In genomic region chr13:113750766-113751165, GRCm38 (mm10) we compare ENCODE assay signal across 22 mouse cellular contexts. TPM values are rescaled to one million over a fixed set of nuclear protein-coding genes. Genes with fewer than 3 reads are reported as not detected.
DNase-seq lines count a peak whose midpoint lies in the region; ATAC-seq and TF ChIP-seq lines count a peak whose summit lies in the region.
"Had no signal": no experiment of that assay in that cellular context is flagged by ENCODE, and none has a peak within 500 bp of the region (broad histone marks: within the 10 kb centered on the region; RNA-seq: fewer than 3 reads in every experiment).

No protein-coding gene starts in this region.

- no peak for ATAC-seq in kidney, embryonic 16.5 days (ENCODE audit: low FRiP score, low TSS enrichment)
- ATAC-seq in liver, embryonic 11.5 days (replicated peaks; ENCODE audit: low FRiP score), result no peak
- ATAC-seq: forebrain, embryonic 14.5 days had no signal

- H3K27me3 ChIP-seq in kidney, adult 2 months (replicated peaks; ENCODE audit: control insufficient read depth, insufficient read depth, low read length), result no peaks in the 10 kb centered on the region
- no peaks in the 10 kb centered on the region for H3K27me3 ChIP-seq in kidney, embryonic 16.5 days (ENCODE audit: insufficient read depth, low read length)
- no peaks in the 10 kb centered on the region for H3K27me3 ChIP-seq in small intestine, adult 2 months (ENCODE audit: control insufficient read depth, insufficient read depth, low read length)
- H3K27me3 ChIP-seq in liver, embryonic 11.5 days (replicated peaks; ENCODE audit: control insufficient read depth, insufficient read depth, low read length), result no peaks in the 10 kb centered on the region
- H3K27me3 ChIP-seq: embryonic facial prominence, embryonic 13.5 days; embryonic facial prominence, embryonic 15.5 days; forebrain, embryonic 12.5 days had no signal

- H3K4me3 ChIP-seq in kidney, adult 2 months (ENCODE audit: insufficient read depth, low read depth, low read length), result no peak overlapping the region
- no peak overlapping the region for H3K4me3 ChIP-seq in kidney, embryonic 16.5 days (ENCODE audit: low read length)
- no peak overlapping the region for H3K4me3 ChIP-seq in small intestine, adult 2 months (ENCODE audit: low read depth, low read length)
- no peak overlapping the region for H3K4me3 ChIP-seq in liver, embryonic 11.5 days (ENCODE audit: low read depth, low read length)
- H3K4me3 ChIP-seq: embryonic facial prominence, embryonic 13.5 days; embryonic facial prominence, embryonic 15.5 days; erythroblast, embryonic 14.5 days; forebrain, embryonic 10.5 days; forebrain, embryonic 12.5 days had no signal

- no peak overlapping the region for H3K9ac ChIP-seq in kidney, embryonic 16.5 days (replicated peaks; ENCODE audit: low read length)
- H3K9ac ChIP-seq in liver, embryonic 11.5 days (ENCODE audit: low read depth, low read length), result no peak overlapping the region
- H3K9ac ChIP-seq: embryonic facial prominence, embryonic 13.5 days; embryonic facial prominence, embryonic 15.5 days; forebrain, embryonic 12.5 days had no signal

- peak overlapping the region; percentile 31; the same call in 1 of the 2 replicates for H3K27ac ChIP-seq in kidney, adult 2 months (ENCODE audit: insufficient read depth, low read depth, low read length)
- H3K27ac ChIP-seq in kidney, embryonic 16.5 days (ENCODE audit: low read length), result no peak overlapping the region
- H3K27ac ChIP-seq in small intestine, adult 2 months (ENCODE audit: insufficient read depth, low read depth, low read length), result peak overlapping the region; percentile 64; the same call in 1 of the 2 replicates
- no peak overlapping the region for H3K27ac ChIP-seq in liver, embryonic 11.5 days (ENCODE audit: low read depth, low read length)
- H3K27ac ChIP-seq: embryonic facial prominence, embryonic 13.5 days; embryonic facial prominence, embryonic 15.5 days; forebrain, embryonic 10.5 days; forebrain, embryonic 12.5 days had no signal

- TF ChIP-seq POLR2A in kidney, adult 2 months (IDR thresholded peaks at IDR 0.05; ENCODE audit: low read depth, low read length), result no peak
- TF ChIP-seq POLR2A in small intestine, adult 2 months (IDR thresholded peaks at IDR 0.05; ENCODE audit: low read depth, low read length), result no peak

- H3K9me3 ChIP-seq in kidney, embryonic 16.5 days (ENCODE audit: low read length), result no peaks in the 10 kb centered on the region
- H3K9me3 ChIP-seq in liver, embryonic 11.5 days (ENCODE audit: control insufficient read depth, low read length), result no peaks in the 10 kb centered on the region
- H3K9me3 ChIP-seq: embryonic facial prominence, embryonic 13.5 days; embryonic facial prominence, embryonic 15.5 days; forebrain, embryonic 10.5 days had no signal

- H3K4me2 ChIP-seq in kidney, embryonic 16.5 days (replicated peaks; ENCODE audit: low read depth, low read length), result no peak overlapping the region
- H3K4me2 ChIP-seq in liver, embryonic 11.5 days, result no peak overlapping the region
- H3K4me2 ChIP-seq: embryonic facial prominence, embryonic 13.5 days; embryonic facial prominence, embryonic 15.5 days; forebrain, embryonic 12.5 days had no signal

- DNase-seq in kidney, adult 2 months, result peak; percentile 79
- peak; percentile 75 for DNase-seq in kidney, adult 9 months
- DNase-seq in kidney, postnatal 4 days, result no peak
- no peak for DNase-seq in liver, embryonic 11.5 days (ENCODE audit: low spot score)
- DNase-seq: adrenal gland, adult 2 months; adrenal gland, postnatal 10 days; adrenal gland, postnatal 25 days; cerebellum, adult 11 months; cerebellum, adult 18-20 months; cerebellum, adult 8-10 months; cerebellum, adult 9-11 months; cerebellum, postnatal 14 days; cerebellum, postnatal 36 days; embryo, embryonic 11 days had no signal

- no peak for TF ChIP-seq CTCF in kidney, adult 2 months (conservative IDR thresholded peaks at IDR 0.05; ENCODE audit: insufficient read depth, insufficient read length, low read depth, low read length)
- TF ChIP-seq CTCF in small intestine, adult 2 months (IDR thresholded peaks at IDR 0.05; ENCODE audit: extremely low read depth, insufficient read length, insufficient replicate concordance, low read depth, low read length), result no peak

- WGBS in kidney, adult 2 months, result 49% methylated on average over 5 of the region's 5 CpGs
- WGBS in kidney, embryonic 16.5 days, result 52% methylated on average over 5 of the region's 5 CpGs
- WGBS in small intestine, adult 2 months, result 42% methylated on average over 5 of the region's 5 CpGs
- WGBS in liver, embryonic 11.5 days, result 70% methylated on average over 5 of the region's 5 CpGs

- H3K4me1 ChIP-seq in kidney, adult 2 months (ENCODE audit: control insufficient read depth, insufficient read depth, low read length), result peaks cover 9% of the 10 kb centered on the region; the same call in 1 of the 2 replicates
- peaks cover 6% of the 10 kb centered on the region; the same call in 1 of the 2 replicates for H3K4me1 ChIP-seq in kidney, embryonic 16.5 days (ENCODE audit: insufficient read depth, low read length)
- peaks cover 7% of the 10 kb centered on the region; the same call in 1 of the 2 replicates for H3K4me1 ChIP-seq in small intestine, adult 2 months (ENCODE audit: control insufficient read depth, insufficient read depth, insufficient read length, low read length)
- no peaks in the 10 kb centered on the region for H3K4me1 ChIP-seq in liver, embryonic 11.5 days (replicated peaks; ENCODE audit: control insufficient read depth, insufficient read depth, low read length)
- H3K4me1 ChIP-seq: embryonic facial prominence, embryonic 13.5 days; embryonic facial prominence, embryonic 15.5 days; forebrain, embryonic 12.5 days had no signal

- H3K36me3 ChIP-seq in kidney, adult 2 months (ENCODE audit: control insufficient read depth, insufficient read depth, low read length), result no peaks in the 10 kb centered on the region
- H3K36me3 ChIP-seq in kidney, embryonic 16.5 days (ENCODE audit: insufficient read depth, low read length), result no peaks in the 10 kb centered on the region
- no peaks in the 10 kb centered on the region for H3K36me3 ChIP-seq in small intestine, adult 2 months (ENCODE audit: control insufficient read depth, insufficient read depth, low read length)
- H3K36me3 ChIP-seq in liver, embryonic 11.5 days (ENCODE audit: control insufficient read depth, insufficient read depth, low read length), result no peaks in the 10 kb centered on the region
- H3K36me3 ChIP-seq: embryonic facial prominence, embryonic 13.5 days; embryonic facial prominence, embryonic 15.5 days; forebrain, embryonic 10.5 days; forebrain, embryonic 12.5 days had no signal

RNA-seq across cellular contexts. Expression of gene Arl15, which starts 43.5 kb away (rescaled TPM):
- polyA plus RNA-seq in kidney, adult 2 months (2012; rRNA removed), result 8.3 and 9.4 TPM in 2 replicates
- polyA plus RNA-seq in kidney, embryonic 16.5 days (2015; fragmentation: Nextera tagmentation; extraction: Ambion mirVana), result 12.5 and 15.7 TPM in 2 replicates
- 2.0 and 2.1 TPM in 2 replicates for polyA plus RNA-seq in small intestine, adult 2 months (2012; rRNA removed)
- 8.7 and 9.1 TPM in 2 replicates for polyA plus RNA-seq in liver, embryonic 11.5 days (2014; fragmentation: Nextera tagmentation; extraction: Ambion mirVana)
- polyA plus RNA-seq: erythroblast, embryonic 14.5 days had no signal

Comparison
In these comparisons a context has a peak if more than half of its experiments do, and no peak if none do; other contexts are left out.
1. DNase-seq: peak in kidney, adult 2 months (single experiment) and kidney, adult 9 months (single experiment); none in kidney, postnatal 4 days (0 of 2) and liver, embryonic 11.5 days (single experiment).
2. H3K27ac ChIP-seq: peak in kidney, adult 2 months (single experiment) and small intestine, adult 2 months (single experiment); none in kidney, embryonic 16.5 days (single experiment) and liver, embryonic 11.5 days (single experiment).